Mouse (Mus musculus) left cerebral cortex, postnatal 14 days (tissue): ENCODE results near the gene Pecam1. TPM values are rescaled to one million over a fixed set of nuclear protein-coding genes. Genes with fewer than 3 reads are reported as not detected.

Experiments
- DNase-seq, 2 experiments: peaks; one replicate each; pipeline ENCODE4 v3.0.0; 2021 to 2022; ENCODE audit warnings: low spot score in 2 of 2, mixed read lengths in 1 of 2
- intact Hi-C: fragments of 180-260 bp; cut with DNase I; formaldehyde crosslinking; loops from one replicate; pipeline ENCODE4 v1.15.1; 2025
- microRNA-seq, 2 experiments: library from miRNA; unstranded; fragments of <30 nt; microRNA quantifications; one replicate each; pipeline ENCODE4 v1.2.0; 2022
- total RNA-seq, 2 experiments: library from RNA; stranded (reverse); gene quantifications; 2 replicates each; pipeline ENCODE4 v1.2.3; 2021

The Pecam1 gene
- total RNA-seq, 2 experiments from 2014 or later = 19.2 to 21.7 TPM

GRCm38 (mm10) chr11:106615561-106615960 lies 134.9 kb downstream of the Pecam1 start:
- intact Hi-C loops = loop anchor here (10.0 kb wide), 1 partner anchor 341 kb away; the partner anchor contains the start of genes Smarcd2 and Tcam1
- DNase-seq = no peak

GRCm38 (mm10) chr11:106614339-106614645 lies 136.1 kb downstream of the Pecam1 start:
- DNase-seq = no peak
- intact Hi-C loops = loop anchor here (5.0 to 10.0 kb wide), 3 partner anchors 52 to 339 kb away; partner anchors contain the start of genes Smarcd2 and Tcam1

GRCm38 (mm10) chr11:106613638-106614338 lies 136.6 kb downstream of the Pecam1 start:
- intact Hi-C loops = loop anchor here (5.0 to 10.0 kb wide), 3 partner anchors 51 to 339 kb away; partner anchors contain the start of genes Smarcd2 and Tcam1
- no peak for DNase-seq

DNA sequence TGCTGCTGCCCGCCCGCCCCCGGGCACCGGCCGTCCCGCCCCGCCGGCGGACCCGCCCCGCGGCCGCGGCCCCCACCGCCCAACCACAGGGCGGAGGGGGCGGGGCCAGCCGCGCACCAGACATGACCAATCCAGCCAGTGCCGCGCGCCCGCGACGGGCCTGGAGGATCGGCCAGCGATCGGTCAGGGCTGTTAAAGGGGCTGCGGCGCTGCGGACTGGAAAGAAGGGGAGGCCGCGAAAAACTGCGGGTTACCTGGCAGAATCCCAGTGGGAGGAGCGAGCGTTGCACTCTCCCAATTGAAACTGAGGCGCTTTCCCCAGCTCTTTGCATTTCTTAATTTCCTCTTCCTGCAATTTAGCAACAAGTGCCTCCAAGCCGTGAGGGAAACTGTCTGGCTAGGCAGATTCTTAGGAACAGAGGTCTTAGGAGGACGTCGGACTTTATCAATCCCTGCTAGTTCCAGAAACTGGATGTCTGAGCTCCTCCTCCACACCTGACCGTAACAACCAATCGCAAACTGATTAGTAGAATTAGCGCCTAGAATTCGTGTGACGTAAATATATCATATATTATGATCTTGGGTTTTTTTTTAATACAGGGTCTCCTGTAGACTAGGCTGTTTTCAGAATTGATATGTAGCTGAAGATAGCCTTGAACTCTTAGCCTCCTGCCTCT lies 137.3 kb downstream of the Pecam1 start, which contains the start of gene Tex2:
Gene Tex2 (minus strand): TSS at position 463 of the 677 bp plus-strand sequence.
- intact Hi-C loops = loop anchor here (5.0 to 10.0 kb wide), 3 partner anchors 51 to 338 kb away; partner anchors contain the start of genes Smarcd2 and Tcam1
- DNase-seq = peak; percentile 97 to 98

DNA sequence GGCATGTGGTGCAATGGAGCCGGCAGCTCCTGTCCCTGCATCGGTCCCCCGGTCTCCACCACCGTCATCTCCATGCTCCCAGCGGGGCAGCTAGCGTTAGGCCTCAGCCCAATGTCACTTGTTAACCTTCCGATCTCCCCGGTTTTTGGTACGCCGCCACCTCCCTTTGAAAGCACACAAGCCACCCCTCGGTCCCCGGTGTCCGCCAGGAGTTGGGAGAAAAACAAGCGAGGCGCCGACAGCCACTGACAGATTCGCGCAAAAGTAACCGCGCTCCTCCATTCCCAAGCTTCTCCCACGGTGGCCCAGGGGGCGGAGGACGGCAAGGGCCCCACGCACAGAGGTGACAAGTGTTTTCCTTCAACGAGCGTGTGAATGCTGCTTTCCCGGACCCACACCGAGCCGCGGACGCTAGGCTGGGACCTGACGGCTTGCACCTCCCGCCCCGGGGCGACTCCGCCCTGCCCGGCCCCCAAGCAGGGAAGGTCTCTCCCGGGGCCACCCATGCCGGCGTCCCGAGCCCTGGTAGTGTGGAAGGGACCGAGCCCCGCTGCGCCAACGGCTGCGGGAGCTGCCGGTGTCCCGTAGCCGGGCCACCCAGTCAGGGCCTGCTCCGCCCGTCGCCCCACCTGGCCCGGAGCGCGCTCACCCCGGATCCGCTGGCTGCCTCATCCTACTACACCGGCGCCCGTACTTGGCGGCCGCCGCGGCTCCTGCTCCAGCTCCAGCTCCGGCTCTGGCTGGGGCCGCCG lies 138.0 kb downstream of the Pecam1 start:
- intact Hi-C loops = loop anchor here (5.0 to 10.0 kb wide), 3 partner anchors 50 to 338 kb away; partner anchors contain the start of genes Smarcd2 and Tcam1
- peak; percentile 23 to 39 for DNase-seq

DNA sequence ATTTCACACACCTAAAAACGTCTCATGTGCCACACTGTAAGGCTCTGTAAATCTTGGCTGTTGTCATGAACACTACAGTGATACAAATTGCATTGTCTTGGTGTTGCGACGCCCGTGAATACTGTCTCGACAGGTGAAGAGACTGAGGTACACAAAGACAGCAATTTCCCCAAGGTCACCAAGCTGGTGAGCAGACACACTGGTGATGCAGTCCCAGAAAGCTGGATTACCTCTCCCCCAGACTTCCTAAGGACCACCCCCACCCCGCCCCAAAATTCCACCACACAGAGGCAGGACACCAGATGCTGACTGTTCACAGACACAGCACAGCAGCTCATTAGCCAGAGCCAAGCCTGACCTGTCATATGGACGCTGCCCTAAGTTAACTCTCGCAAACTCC lies 140.7 kb downstream of the Pecam1 start:
- no peak for DNase-seq
- intact Hi-C loops = loop anchor here (5.0 to 10.0 kb wide), 3 partner anchors 47 to 335 kb away; partner anchors contain the start of genes Smarcd2 and Tcam1

DNA sequence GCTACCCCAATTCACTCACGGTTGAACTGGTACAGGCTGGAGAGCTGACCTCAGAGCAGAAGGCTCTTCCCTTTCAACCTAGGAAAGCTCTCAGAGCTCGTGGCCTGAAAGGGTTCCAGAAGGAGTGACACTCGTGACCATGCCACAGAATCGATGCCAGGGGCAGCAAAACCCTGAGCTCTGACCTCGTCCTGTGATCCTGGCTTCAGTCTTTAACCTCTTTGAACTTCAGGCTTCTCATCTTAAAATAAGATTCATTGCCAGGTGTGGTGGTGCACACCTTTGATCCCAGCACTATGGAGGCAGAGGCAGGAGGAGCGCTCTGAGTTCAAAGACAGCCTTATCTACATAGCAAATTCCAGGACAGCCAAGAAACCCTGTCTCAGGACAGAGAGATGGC lies 143.1 kb downstream of the Pecam1 start:
- DNase-seq = no peak
- intact Hi-C loops = no loop called here

DNA sequence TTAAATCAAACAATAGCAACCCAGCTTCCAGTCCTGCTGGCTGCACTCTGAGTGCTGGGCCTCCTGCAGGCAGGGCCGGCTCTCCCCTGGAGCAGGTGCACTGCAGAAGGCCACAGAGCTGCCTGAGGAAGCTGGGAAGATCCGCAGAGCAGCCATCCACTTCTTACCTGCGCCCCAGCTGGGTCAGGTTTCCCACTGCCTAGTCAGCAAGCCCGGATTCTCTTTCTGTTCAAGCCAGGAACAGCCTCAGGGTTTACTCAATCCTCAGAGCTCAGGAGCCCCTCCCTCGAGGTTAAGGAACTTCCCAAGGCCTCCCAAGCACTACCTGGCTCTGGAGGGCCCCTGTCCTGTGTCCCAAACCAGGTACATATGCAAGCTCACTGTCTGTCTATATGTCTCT lies 144.4 kb downstream of the Pecam1 start:
- no peak for DNase-seq
- intact Hi-C loops = no loop called here

Small RNA genes within 50 kb of the gene (microRNA-seq; reads per million reads assigned to microRNA genes)
- gene Gm25994 (0 reads per million in 2 experiments), gene Mir3064 (24.0 to 28.3 reads per million in 2 experiments)

Other genes starting within 250 kb of the Pecam1 start
- gene Tex2, start 137.2 kb downstream of the Pecam1 start, total RNA-seq = 100 to 1,000 TPM in 1 of 2 experiments, 10 to 100 TPM in 1; 98.0 to 102 TPM
- under 1 TPM in 1 of 2 experiments, not detected in 1; 0.21 TPM for gene Milr1, start 598 bp upstream of the Pecam1 start, total RNA-seq
- gene Polg2, start 28.9 kb upstream of the Pecam1 start, total RNA-seq = 1 to 10 TPM; 3.6 to 4.3 TPM
- gene Ddx5, start 38.6 kb upstream of the Pecam1 start, total RNA-seq = 100 to 1,000 TPM; 574 to 616 TPM
- 10 to 100 TPM in 1 of 2 experiments, 1 to 10 TPM in 1; 8.3 to 12.0 TPM for gene Cep95, start 38.6 kb upstream of the Pecam1 start, total RNA-seq
- gene Smurf2, start 170.1 kb upstream of the Pecam1 start, total RNA-seq = 10 to 100 TPM; 24.6 to 28.1 TPM
- 10 to 100 TPM; 29.9 to 37.7 TPM for gene Kpna2, start 248.9 kb upstream of the Pecam1 start, total RNA-seq